Mouse (Mus musculus): Measurements from ENCODE around the gene Ntrk1.

DNA sequence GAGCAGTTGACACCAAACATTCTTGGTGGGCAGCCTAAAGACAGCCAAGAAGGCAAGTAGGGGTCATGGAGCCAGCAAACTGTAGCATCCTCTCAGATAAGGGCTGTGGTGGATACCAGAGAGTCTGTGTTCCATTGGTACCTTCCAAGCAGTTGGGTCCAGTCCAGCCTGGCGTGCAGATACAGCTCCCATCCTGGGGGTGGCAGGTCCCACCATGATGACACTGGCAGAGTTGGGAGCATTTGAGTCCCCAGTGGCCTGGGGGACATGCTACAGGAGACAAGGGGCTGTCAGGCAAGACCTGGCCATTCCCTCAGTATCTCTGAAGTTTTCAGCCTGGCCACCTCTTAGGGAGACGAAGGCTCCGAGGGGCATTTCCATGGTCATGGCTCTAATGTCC, 42.4 kb downstream of the Ntrk1 start:
- TF ChIP-seq CTCF (IDR thresholded peaks at IDR 0.05; ENCODE audit: borderline replicate concordance, extremely low read depth, insufficient read depth, insufficient read length) (no peak), POLR2A (IDR thresholded peaks at IDR 0.05; ENCODE audit: borderline replicate concordance, extremely low read depth, insufficient read depth, insufficient read length, poor library complexity, severe bottlenecking) (no peak)
